ENCODE assay signal across 9 mouse cellular contexts in genomic region chr14:11534456-11534855, GRCm38 (mm10). TPM values are rescaled to one million over a fixed set of nuclear protein-coding genes. Genes with fewer than 3 reads are reported as not detected.
DNase-seq lines count a peak whose midpoint lies in the region; ATAC-seq and TF ChIP-seq lines count a peak whose summit lies in the region.
"Had no signal": no experiment of that assay in that cellular context is flagged by ENCODE, and none has a peak within 500 bp of the region (broad histone marks: within the 10 kb centered on the region; RNA-seq: fewer than 3 reads in every experiment).

No protein-coding gene starts in this region.

- no peaks in the 10 kb centered on the region for H3K9me3 ChIP-seq in forebrain, embryonic 11.5 days (ENCODE audit: control insufficient read depth, low read length)
- H3K9me3 ChIP-seq in midbrain, embryonic 14.5 days (ENCODE audit: control insufficient read depth, low read length) = no peaks in the 10 kb centered on the region

- peak; percentile 27 for TF ChIP-seq CTCF in left cerebral cortex, adult 2 months (IDR thresholded peaks at IDR 0.05)

- H3K4me3 ChIP-seq in left cerebral cortex, adult 2 months = no peak overlapping the region
- no peak overlapping the region for H3K4me3 ChIP-seq in forebrain, embryonic 11.5 days (ENCODE audit: low read depth, low read length)
- no peak overlapping the region for H3K4me3 ChIP-seq in midbrain, embryonic 14.5 days (replicated peaks; ENCODE audit: low read depth, low read length)

- H3K9ac ChIP-seq in forebrain, embryonic 11.5 days (ENCODE audit: low read length) = no peak overlapping the region; the same call in 1 of the 2 replicates
- no peak overlapping the region for H3K9ac ChIP-seq in midbrain, embryonic 14.5 days (replicated peaks; ENCODE audit: low read length)

- no peaks in the 10 kb centered on the region; the same call in 1 of the 2 replicates for H3K4me1 ChIP-seq in forebrain, embryonic 11.5 days (replicated peaks; ENCODE audit: control insufficient read depth, insufficient read depth, low read length)
- H3K4me1 ChIP-seq in midbrain, embryonic 14.5 days (ENCODE audit: control insufficient read depth, insufficient read depth, low read length) = 0 out of 2 replicates have a peak, but pooled peaks cover 9% of the 10 kb centered on the region

- H3K27ac ChIP-seq in left cerebral cortex, adult 2 months = no peak overlapping the region
- H3K27ac ChIP-seq in forebrain, embryonic 11.5 days (ENCODE audit: low read depth, low read length) = no peak overlapping the region
- H3K27ac ChIP-seq in midbrain, embryonic 14.5 days (replicated peaks; ENCODE audit: low read depth, low read length) = no peak overlapping the region

- 28% methylated on average over 1 of the region's 1 CpGs for WGBS in forebrain, embryonic 11.5 days
- 19% methylated on average over 1 of the region's 1 CpGs for WGBS in midbrain, embryonic 14.5 days

- DNase-seq in left cerebral cortex, adult 2 months (ENCODE audit: extremely low spot score in 1 of 2, low spot score in 2 of 2) = no peak
- no peak for DNase-seq in left cerebral cortex, postnatal 4 days
- no peak for DNase-seq in forebrain, embryonic 11.5 days (ENCODE audit: low spot score)
- DNase-seq in kidney, adult 9 months = peak; percentile 26
- DNase-seq in midbrain, embryonic 14.5 days = peak; percentile 60
- no peak for DNase-seq in gastrocnemius, postnatal 36 days
- DNase-seq in cerebellum, adult 11-12 months = no peak
- DNase-seq in layer of hippocampus, adult 11-12 months (ENCODE audit: low spot score) = no peak
- DNase-seq: cerebellum, adult 8-10 months had no signal

- no peaks in the 10 kb centered on the region for H3K27me3 ChIP-seq in forebrain, embryonic 11.5 days (ENCODE audit: control insufficient read depth, insufficient read depth, low read length)
- no peaks in the 10 kb centered on the region for H3K27me3 ChIP-seq in midbrain, embryonic 14.5 days (ENCODE audit: control insufficient read depth, insufficient read depth, low read length)

- peak; percentile 80 for ATAC-seq in forebrain, embryonic 11.5 days (replicated peaks; ENCODE audit: low FRiP score)
- peak; percentile 46; the same call in 1 of the 2 replicates for ATAC-seq in midbrain, embryonic 14.5 days (ENCODE audit: low FRiP score, low TSS enrichment)

- no peak overlapping the region for H3K4me2 ChIP-seq in forebrain, embryonic 11.5 days (ENCODE audit: low read depth, low read length, severe bottlenecking)
- no peak overlapping the region for H3K4me2 ChIP-seq in midbrain, embryonic 14.5 days (ENCODE audit: low read length)

- intact Hi-C loops in left cerebral cortex, adult 2 months (cut with DNase I) = no loop called here
- intact Hi-C loops in left cerebral cortex, postnatal 4 days (cut with DNase I) = no loop called here
- intact Hi-C loops in gastrocnemius, postnatal 36 days (cut with DNase I) = no loop called here

- H3K36me3 ChIP-seq in forebrain, embryonic 11.5 days (ENCODE audit: control insufficient read depth, insufficient read depth, low read length) = no peaks in the 10 kb centered on the region
- H3K36me3 ChIP-seq in midbrain, embryonic 14.5 days (ENCODE audit: control insufficient read depth, insufficient read depth, low read length) = no peaks in the 10 kb centered on the region

RNA-seq across cellular contexts. Expression of gene Ptprg, which starts 18.9 kb away (rescaled TPM):
- 100 to 1,000 TPM in 1 of 2 experiments, 10 to 100 TPM in 1; 85.9 to 111 TPM for total RNA-seq in left cerebral cortex, adult 2 months (2021)
- 100 to 1,000 TPM; 127 to 141 TPM for total RNA-seq in left cerebral cortex, postnatal 4 days (2021)
- polyA plus RNA-seq in forebrain, embryonic 11.5 days (2014; fragmentation: Nextera tagmentation; extraction: Ambion mirVana) = 48.0 and 51.3 TPM in 2 replicates
- 33.2 and 50.1 TPM in 2 replicates for polyA plus RNA-seq in midbrain, embryonic 14.5 days (2014; fragmentation: Nextera tagmentation; extraction: Ambion mirVana)
- total RNA-seq in gastrocnemius, postnatal 36 days (2021) = 10 to 100 TPM; 25.4 to 26.2 TPM

Comparison
In these comparisons a context has a peak if more than half of its experiments do, and no peak if none do; other contexts are left out.
1. DNase-seq: peak in kidney, adult 9 months (single experiment) and midbrain, embryonic 14.5 days (single experiment); none in left cerebral cortex, adult 2 months (0 of 2), left cerebral cortex, postnatal 4 days (single experiment), forebrain, embryonic 11.5 days (single experiment), gastrocnemius, postnatal 36 days (0 of 2), cerebellum, adult 11-12 months (single experiment) and layer of hippocampus, adult 11-12 months (single experiment).